Mouse (Mus musculus): Measurements from ENCODE around the gene Inpp5f.

- TF ChIP-seq EP300 (IDR thresholded peaks at IDR 0.05; ENCODE audit: low read depth) (no peak), CTCF (IDR thresholded peaks at IDR 0.05; ENCODE audit: low read depth) (peak; percentile 96)
These were observed 78.9 kb downstream of the Inpp5f start for GRCm38 (mm10) chr7:128690070-128690469.

Data from liver, postnatal 0 days (tissue).